Mouse (Mus musculus): ENCODE results near the gene Naxd. TPM values are rescaled to one million over a fixed set of nuclear protein-coding genes. Genes with fewer than 3 reads are reported as not detected.
"Not testable (repeated sequence)": the region's sequence is repeated elsewhere in the genome, so short reads cannot be mapped to it uniquely, and the experiment has no call there.

Naxd gene
- polyA plus RNA-seq, 1 experiment from 2014 or later: 95.1 TPM

GRCm38 (mm10) chr8:11550281-11550948 is 53.1 kb downstream of the Naxd start, which contains the start of gene Cars2:
TSS of gene Cars2 (minus strand) at chr8:11550783.
- 0% methylated on average over 27 of the region's 53 CpGs for WGBS
- Histone ChIP-seq H3K9me3 (ENCODE audit: control insufficient read depth, low read length) (no peaks in the 10 kb centered on the region), H3K4me3 (ENCODE audit: low read depth, low read length) (peak within 1 kb of the TSS; percentile 70), H3K4me1 (ENCODE audit: control insufficient read depth, insufficient read depth, low read length) (peaks cover 19% of the 10 kb centered on the region), H3K36me3 (ENCODE audit: control insufficient read depth, insufficient read depth, low read length) (0 out of 2 replicates have a peak, but pooled peaks cover 12% of the 10 kb centered on the region), H3K27ac (replicated peaks; ENCODE audit: low read depth, low read length) (peak within 1 kb of the TSS; percentile 83), H3K27me3 (replicated peaks; ENCODE audit: control insufficient read depth, insufficient read depth, low read length) (no peaks in the 10 kb centered on the region), H3K9ac (ENCODE audit: low read depth, low read length) (peak within 1 kb of the TSS; percentile 78), H3K4me2 (ENCODE audit: low read depth, low read length) (peak within 1 kb of the TSS; percentile 85)
- DNase-seq (ENCODE audit: low spot score) (peak; percentile 95), ATAC-seq (ENCODE audit: low read depth) (peak; percentile 78)

GRCm38 (mm10) chr8:11551497-11551896 is 54.2 kb downstream of the Naxd start:
- peaks cover 19% of the 10 kb centered on the region for H3K4me1 ChIP-seq (ENCODE audit: control insufficient read depth, insufficient read depth, low read length)
- not testable (repeated sequence) for ATAC-seq (ENCODE audit: low read depth); H3K27me3 ChIP-seq (replicated peaks; ENCODE audit: control insufficient read depth, insufficient read depth, low read length); H3K9me3 ChIP-seq (ENCODE audit: control insufficient read depth, low read length); H3K27ac ChIP-seq (replicated peaks; ENCODE audit: low read depth, low read length); DNase-seq (ENCODE audit: low spot score); H3K4me2 ChIP-seq (ENCODE audit: low read depth, low read length); H3K9ac ChIP-seq (ENCODE audit: low read depth, low read length); H3K4me3 ChIP-seq (ENCODE audit: low read depth, low read length)
- WGBS: 87% methylated on average over 3 of the region's 4 CpGs
- H3K36me3 ChIP-seq (ENCODE audit: control insufficient read depth, insufficient read depth, low read length): 0 out of 2 replicates have a peak, but pooled peaks cover 12% of the 10 kb centered on the region

- no peak for DNase-seq (ENCODE audit: low spot score)
- H3K27me3 ChIP-seq (replicated peaks; ENCODE audit: control insufficient read depth, insufficient read depth, low read length): no peaks in the 10 kb centered on the region
- no peak for ATAC-seq (ENCODE audit: low read depth)
- H3K9me3 ChIP-seq (ENCODE audit: control insufficient read depth, low read length): no peaks in the 10 kb centered on the region
- no peak overlapping the region for H3K4me3 ChIP-seq (ENCODE audit: low read depth, low read length)
- 64% methylated on average over 10 of the region's 10 CpGs for WGBS
- H3K9ac ChIP-seq (ENCODE audit: low read depth, low read length): no peak overlapping the region
- H3K36me3 ChIP-seq (ENCODE audit: control insufficient read depth, insufficient read depth, low read length): 0 out of 2 replicates have a peak, but pooled peaks cover 5% of the 10 kb centered on the region
- H3K4me1 ChIP-seq (ENCODE audit: control insufficient read depth, insufficient read depth, low read length): peaks cover 19% of the 10 kb centered on the region
- no peak overlapping the region for H3K27ac ChIP-seq (replicated peaks; ENCODE audit: low read depth, low read length)
- H3K4me2 ChIP-seq (ENCODE audit: low read depth, low read length): no peak overlapping the region
Measured at GRCm38 (mm10) chr8:11552390-11552789, 55.1 kb downstream of the Naxd start.

GRCm38 (mm10) chr8:11554799-11555719 is 57.8 kb downstream of the Naxd start, which contains the start of gene Ing1:
TSS of gene Ing1 (plus strand) at chr8:11555571.
- H3K27ac ChIP-seq (replicated peaks; ENCODE audit: low read depth, low read length): peak within 1 kb of the TSS; percentile 99
- H3K4me1 ChIP-seq (ENCODE audit: control insufficient read depth, insufficient read depth, low read length): peaks cover 23% of the 10 kb centered on the region
- no peaks in the 10 kb centered on the region for H3K9me3 ChIP-seq (ENCODE audit: control insufficient read depth, low read length)
- peak within 1 kb of the TSS; percentile 92 for H3K9ac ChIP-seq (ENCODE audit: low read depth, low read length)
- DNase-seq (ENCODE audit: low spot score) (peak; percentile 98), ATAC-seq (ENCODE audit: low read depth) (peak; percentile 79)
- H3K4me2 ChIP-seq (ENCODE audit: low read depth, low read length): peak within 1 kb of the TSS; percentile 68
- WGBS: under 1% methylated on average over 41 of the region's 52 CpGs
- H3K4me3 ChIP-seq (ENCODE audit: low read depth, low read length): peak within 1 kb of the TSS; percentile 72
- no peaks in the 10 kb centered on the region for H3K27me3 ChIP-seq (replicated peaks; ENCODE audit: control insufficient read depth, insufficient read depth, low read length)
- no peaks in the 10 kb centered on the region for H3K36me3 ChIP-seq (ENCODE audit: control insufficient read depth, insufficient read depth, low read length)

- Histone ChIP-seq H3K9me3 (ENCODE audit: control insufficient read depth, low read length) (no peaks in the 10 kb centered on the region), H3K27me3 (replicated peaks; ENCODE audit: control insufficient read depth, insufficient read depth, low read length) (no peaks in the 10 kb centered on the region), H3K9ac (ENCODE audit: low read depth, low read length) (peak overlapping the region; percentile 92), H3K36me3 (ENCODE audit: control insufficient read depth, insufficient read depth, low read length) (no peaks in the 10 kb centered on the region), H3K4me2 (ENCODE audit: low read depth, low read length) (peak overlapping the region; percentile 68), H3K4me1 (ENCODE audit: control insufficient read depth, insufficient read depth, low read length) (peaks cover 20% of the 10 kb centered on the region), H3K27ac (replicated peaks; ENCODE audit: low read depth, low read length) (peak overlapping the region; percentile 99), H3K4me3 (ENCODE audit: low read depth, low read length) (peak overlapping the region; percentile 72)
- WGBS: 0% methylated on average over 27 of the region's 103 CpGs
- peak; percentile 88 for ATAC-seq (ENCODE audit: low read depth)
- DNase-seq (ENCODE audit: low spot score): peak; percentile 100
Measured at GRCm38 (mm10) chr8:11555720-11556591, 58.6 kb downstream of the Naxd start.

- Histone ChIP-seq H3K27ac (replicated peaks; ENCODE audit: low read depth, low read length) (peak overlapping the region; percentile 97), H3K4me3 (ENCODE audit: low read depth, low read length) (peak overlapping the region; percentile 72), H3K9me3 (ENCODE audit: control insufficient read depth, low read length) (no peaks in the 10 kb centered on the region), H3K9ac (ENCODE audit: low read depth, low read length) (peak overlapping the region; percentile 92), H3K4me1 (ENCODE audit: control insufficient read depth, insufficient read depth, low read length) (peaks cover 19% of the 10 kb centered on the region), H3K4me2 (ENCODE audit: low read depth, low read length) (peak overlapping the region; percentile 68), H3K27me3 (replicated peaks; ENCODE audit: control insufficient read depth, insufficient read depth, low read length) (no peaks in the 10 kb centered on the region), H3K36me3 (ENCODE audit: control insufficient read depth, insufficient read depth, low read length) (peaks cover 7% of the 10 kb centered on the region)
- ATAC-seq (ENCODE audit: low read depth): no peak
- under 1% methylated on average over 67 of the region's 85 CpGs for WGBS
- peak; percentile 31 for DNase-seq (ENCODE audit: low spot score)
Measured at GRCm38 (mm10) chr8:11556691-11557423, 59.6 kb downstream of the Naxd start.

GRCm38 (mm10) chr8:11557424-11557767 is 60.1 kb downstream of the Naxd start:
- peak overlapping the region; percentile 68 for H3K4me2 ChIP-seq (ENCODE audit: low read depth, low read length)
- no peaks in the 10 kb centered on the region for H3K9me3 ChIP-seq (ENCODE audit: control insufficient read depth, low read length)
- DNase-seq (ENCODE audit: low spot score) (no peak), ATAC-seq (ENCODE audit: low read depth) (no peak)
- H3K36me3 ChIP-seq (ENCODE audit: control insufficient read depth, insufficient read depth, low read length): peaks cover 12% of the 10 kb centered on the region
- H3K4me3 ChIP-seq (ENCODE audit: low read depth, low read length): peak overlapping the region; percentile 72
- H3K4me1 ChIP-seq (ENCODE audit: control insufficient read depth, insufficient read depth, low read length): peaks cover 19% of the 10 kb centered on the region
- peak overlapping the region; percentile 92 for H3K9ac ChIP-seq (ENCODE audit: low read depth, low read length)
- H3K27me3 ChIP-seq (replicated peaks; ENCODE audit: control insufficient read depth, insufficient read depth, low read length): no peaks in the 10 kb centered on the region
- WGBS: 0% methylated on average over 22 of the region's 32 CpGs
- H3K27ac ChIP-seq (replicated peaks; ENCODE audit: low read depth, low read length): peak overlapping the region; percentile 97

Data from embryonic facial prominence, embryonic 14.5 days (tissue).